Mouse (Mus musculus): ENCODE results near the gene Pcnt.

DNA sequence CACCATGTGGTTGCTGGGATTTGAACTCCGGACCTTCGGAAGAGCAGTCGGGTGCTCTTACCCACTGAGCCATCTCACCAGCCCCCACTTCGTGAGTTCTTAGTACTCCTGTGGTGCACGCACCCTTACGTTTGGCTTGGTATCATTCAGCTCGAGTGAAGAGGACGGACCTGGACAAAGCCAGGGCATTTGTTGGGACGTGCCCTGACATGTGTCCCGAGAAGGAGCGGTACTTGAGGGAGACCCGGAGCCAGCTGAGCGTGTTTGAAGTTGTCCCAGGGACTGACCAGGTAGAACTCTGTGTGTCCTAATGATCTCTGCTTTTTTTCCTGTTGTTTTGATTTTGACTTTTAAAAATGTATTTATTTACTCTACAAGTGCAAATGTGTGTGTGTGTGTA is 38.3 kb upstream of the Pcnt start:
- no peak for TF ChIP-seq MAX (IDR thresholded peaks at IDR 0.05; ENCODE audit: low read depth)
- TF ChIP-seq POLR2AphosphoS2 (IDR thresholded peaks at IDR 0.05; ENCODE audit: insufficient read length, low read depth): no peak
- no peak for TF ChIP-seq POLR2A (IDR thresholded peaks at IDR 0.05; ENCODE audit: insufficient read length, low read depth)
- TF ChIP-seq TCF12 (IDR thresholded peaks at IDR 0.05; ENCODE audit: insufficient read depth, poor library complexity, severe bottlenecking): no peak
- no peak for TF ChIP-seq MYOG (IDR thresholded peaks at IDR 0.05; ENCODE audit: control insufficient read depth in 1 of 3, insufficient read depth in 1 of 3, insufficient read length in 2 of 3, low read depth in 2 of 3)
- TF ChIP-seq MYOD1 (IDR thresholded peaks at IDR 0.05; ENCODE audit: control insufficient read depth in 1 of 3, insufficient read length in 2 of 3, low read depth in 2 of 3): no peak

Data from myocyte (in vitro differentiated cells).